Mouse (Mus musculus) R1 (cell line): ENCODE measurements at regions not wholly inside any gene's neighbourhood (a gene's known extent, or its start where the extent isn't known, plus 50 kb on each side); places are given as distances from the start of the nearest gene placed in this dataset.

Experiments
- DNase-seq: peaks from one replicate; pipeline ENCODE4 v3.0.0-alpha.2; 2018; ENCODE audit warnings: low read depth, low spot score

- DNase-seq: no peak
These were observed 52.5 kb upstream of the Ampd3 start for GRCm38 (mm10) chr7:110715545-110715944.

DNA sequence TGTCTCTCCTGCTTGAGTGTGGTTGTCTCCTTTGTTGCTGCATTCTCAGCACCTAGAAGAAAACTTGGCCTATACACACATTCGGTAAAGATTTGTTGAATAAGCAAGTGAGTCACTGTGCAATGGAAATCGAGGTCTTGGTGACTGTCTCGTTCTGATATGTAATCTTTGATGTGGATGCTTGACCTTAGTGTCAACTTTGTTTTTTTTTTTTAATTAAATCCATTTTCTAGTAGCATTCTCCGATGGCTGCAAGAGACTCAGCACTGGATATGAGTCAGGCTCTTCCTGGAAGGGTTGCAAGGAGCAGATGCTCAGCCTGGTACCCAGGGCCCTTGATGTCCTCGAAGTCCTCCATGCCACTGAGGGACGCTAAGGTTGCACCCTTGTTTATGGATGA is 50.9 kb upstream of the Ampd3 start:
- DNase-seq: no peak
